Mouse (Mus musculus): Measurements from ENCODE around the gene Arl1.

GRCm38 (mm10) chr10:88700938-88701337 lies 29.7 kb upstream of the Arl1 start:
- TF ChIP-seq EP300 (optimal IDR thresholded peaks at IDR 0.05) = no peak
- TF ChIP-seq CTCF (IDR thresholded peaks at IDR 0.05; ENCODE audit: low read depth) = no peak
